Mouse (Mus musculus): ENCODE results near the gene Klhl8. TPM values are rescaled to one million over a fixed set of nuclear protein-coding genes. Genes with fewer than 3 reads are reported as not detected.

Klhl8 gene
- total RNA-seq, 2 experiments from 2014 or later: 0.87 to 0.95 TPM

DNA sequence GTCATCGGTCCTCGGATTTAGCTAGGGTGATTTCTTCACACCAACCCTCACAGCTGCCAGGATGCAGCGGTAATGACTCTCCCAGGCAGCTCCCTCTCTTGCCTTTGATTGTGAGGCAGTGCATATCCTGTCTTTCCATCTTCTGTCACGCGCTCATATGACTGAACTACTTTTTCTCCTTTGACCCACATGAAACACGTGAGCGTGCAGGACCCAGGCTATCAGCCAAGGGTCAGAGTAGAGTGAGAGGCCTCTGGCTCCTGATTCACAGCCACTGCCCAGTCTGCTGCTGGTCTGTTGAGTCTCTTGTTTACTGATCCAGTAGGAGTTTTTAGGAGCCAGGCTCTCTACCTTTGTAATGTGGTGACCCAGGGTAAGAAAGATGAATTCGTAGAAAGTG lies 62.5 kb downstream of the Klhl8 start:
- no peak for ATAC-seq (ENCODE audit: poor library complexity, severe bottlenecking)

GRCm38 (mm10) chr5:103846609-103847008 lies 64.5 kb downstream of the Klhl8 start:
- ATAC-seq (ENCODE audit: poor library complexity, severe bottlenecking): no peak

DNA sequence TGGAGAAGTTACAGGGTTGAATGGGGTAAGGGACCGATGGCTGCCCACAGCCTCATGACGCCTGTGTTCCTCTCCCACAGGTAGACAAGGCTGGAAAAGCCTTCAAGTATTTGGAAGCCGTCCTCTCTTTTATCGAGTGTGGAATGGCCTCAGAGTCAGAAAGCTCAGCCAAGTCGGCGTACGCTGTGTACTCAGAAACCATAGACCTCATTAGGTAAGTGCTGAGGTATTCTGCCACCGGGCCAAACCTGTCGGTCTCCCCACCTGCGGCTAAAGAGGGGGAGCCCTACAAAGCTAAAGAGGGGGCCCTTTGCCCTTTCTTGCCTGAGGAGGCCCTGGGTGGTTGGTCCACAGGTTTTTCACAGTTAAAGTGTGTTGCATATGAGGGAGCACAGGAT lies 64.9 kb downstream of the Klhl8 start:
- ATAC-seq (ENCODE audit: poor library complexity, severe bottlenecking): no peak

GRCm38 (mm10) chr5:103845418-103846153 lies 65.5 kb downstream of the Klhl8 start:
- no peak for ATAC-seq (ENCODE audit: poor library complexity, severe bottlenecking)

DNA sequence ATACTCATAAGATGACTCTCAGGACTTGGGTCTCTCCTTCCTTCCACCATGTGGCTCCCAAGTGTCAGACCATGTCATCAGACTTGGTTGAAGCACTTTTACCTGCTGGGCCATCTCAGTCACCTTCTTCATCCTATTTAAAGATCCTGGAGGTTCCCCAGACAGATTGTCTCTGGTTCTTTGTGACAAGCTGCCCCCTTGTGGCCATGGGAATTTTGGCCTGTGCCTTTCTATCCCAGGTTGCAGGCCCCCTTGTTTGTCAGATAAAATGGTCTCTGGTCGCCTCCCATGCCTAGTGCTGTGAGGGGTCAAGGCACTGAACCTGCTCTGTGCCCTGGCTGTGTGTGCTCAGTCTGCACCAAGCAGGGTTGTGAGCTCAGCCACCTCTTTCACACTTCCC lies 67.1 kb downstream of the Klhl8 start:
- ATAC-seq (ENCODE audit: poor library complexity, severe bottlenecking): no peak

GRCm38 (mm10) chr5:103839265-103839626 lies 71.8 kb downstream of the Klhl8 start:
- no peak for ATAC-seq (ENCODE audit: poor library complexity, severe bottlenecking)

- ATAC-seq (ENCODE audit: poor library complexity, severe bottlenecking): no peak
Observed at GRCm38 (mm10) chr5:103838550-103839264, 72.4 kb downstream of the Klhl8 start.

- ATAC-seq (ENCODE audit: poor library complexity, severe bottlenecking): no peak
Observed at GRCm38 (mm10) chr5:103836148-103836784, 74.8 kb downstream of the Klhl8 start.

GRCm38 (mm10) chr5:103835471-103836147 lies 75.5 kb downstream of the Klhl8 start:
- ATAC-seq (ENCODE audit: poor library complexity, severe bottlenecking): no peak

DNA sequence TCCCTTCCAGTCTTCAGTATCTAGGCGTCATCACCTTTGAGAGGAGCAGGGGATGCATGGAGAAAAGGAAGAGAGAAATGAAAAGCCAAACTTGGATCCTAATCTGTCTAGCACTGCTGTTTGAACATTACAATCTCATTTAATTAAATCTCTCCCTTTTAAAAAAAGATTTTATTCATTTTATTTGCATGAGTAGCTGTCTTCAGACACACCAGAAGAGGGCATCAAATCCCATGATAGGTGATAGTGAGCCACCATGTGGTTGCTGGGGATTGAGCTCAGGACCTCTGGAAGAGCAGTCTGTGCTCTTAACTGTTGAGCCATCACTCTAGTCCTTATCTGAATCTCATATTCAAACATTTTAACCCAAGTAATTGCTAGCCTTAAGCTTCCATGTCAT lies 80.2 kb downstream of the Klhl8 start:
- no peak for ATAC-seq (ENCODE audit: poor library complexity, severe bottlenecking)

- ATAC-seq (ENCODE audit: poor library complexity, severe bottlenecking): no peak
Observed at GRCm38 (mm10) chr5:103829158-103829557, 81.9 kb downstream of the Klhl8 start.

- ATAC-seq (ENCODE audit: poor library complexity, severe bottlenecking): no peak
Observed at GRCm38 (mm10) chr5:103828729-103829128, 82.3 kb downstream of the Klhl8 start.

- no peak for ATAC-seq (ENCODE audit: poor library complexity, severe bottlenecking)
Observed at GRCm38 (mm10) chr5:103828304-103828703, 82.8 kb downstream of the Klhl8 start.

DNA sequence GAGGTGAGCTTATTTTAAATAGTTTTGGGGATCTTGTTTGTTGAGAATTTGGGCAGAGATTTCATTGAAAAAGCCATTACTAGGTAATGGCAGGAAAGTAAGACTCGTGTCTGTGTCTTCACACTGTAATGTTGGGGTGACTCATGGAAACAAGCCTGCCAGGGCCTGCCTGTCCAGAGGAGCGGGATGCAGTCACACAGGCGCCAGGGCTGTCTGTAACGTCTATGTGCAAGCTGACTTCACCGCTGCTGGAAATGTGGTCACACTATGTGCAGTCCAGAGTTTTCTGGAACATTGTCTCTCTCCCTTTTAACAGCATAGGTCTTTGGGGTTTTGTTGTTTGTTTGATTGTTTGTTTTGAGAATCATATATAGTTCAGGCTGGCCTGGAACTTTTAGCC lies 88.1 kb downstream of the Klhl8 start:
- ATAC-seq (ENCODE audit: poor library complexity, severe bottlenecking): no peak

DNA sequence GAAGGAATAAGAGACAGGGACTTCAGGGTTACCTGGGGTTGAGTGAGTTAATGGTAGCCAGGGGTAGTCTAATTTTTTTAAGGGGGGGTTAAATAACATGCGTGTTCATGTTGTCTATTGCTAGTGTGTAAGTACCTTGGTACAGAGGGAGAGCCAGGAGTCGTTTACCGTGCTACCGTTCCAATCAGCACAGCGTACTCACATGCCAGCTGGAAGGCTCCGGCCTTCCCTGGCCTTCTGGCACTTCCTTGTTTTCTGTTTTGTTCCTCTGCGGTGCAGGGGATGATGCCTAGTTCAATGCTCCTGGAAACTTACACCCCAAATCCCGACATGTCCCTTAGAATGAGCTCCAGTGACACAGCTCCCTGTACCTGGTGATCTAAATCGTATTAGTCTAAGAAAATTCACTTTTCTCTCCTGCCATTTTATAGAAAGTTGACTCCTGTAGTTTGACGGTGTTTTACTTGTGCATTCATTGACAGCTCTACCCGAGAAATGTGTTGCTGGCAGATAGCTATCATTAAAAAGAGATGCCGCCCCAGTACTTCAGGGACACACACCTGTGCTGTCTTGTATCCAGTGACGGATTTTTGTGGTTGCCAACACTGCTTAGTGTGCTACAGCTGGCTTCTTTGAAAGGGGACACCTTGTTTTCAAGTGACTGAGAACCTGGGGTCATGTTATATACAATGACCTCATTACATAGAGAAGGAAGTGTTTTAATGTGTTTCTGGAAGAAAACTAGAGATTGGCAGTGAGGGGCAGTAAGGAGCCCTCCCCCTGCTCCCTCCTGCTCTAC lies 89.4 kb downstream of the Klhl8 start:
- no peak for ATAC-seq (ENCODE audit: poor library complexity, severe bottlenecking)

- ATAC-seq (ENCODE audit: poor library complexity, severe bottlenecking): no peak
Observed at GRCm38 (mm10) chr5:103821062-103821461, 90.0 kb downstream of the Klhl8 start.

- peak; percentile 25; the same call in 1 of the 2 replicates for ATAC-seq (ENCODE audit: poor library complexity, severe bottlenecking)
Observed at GRCm38 (mm10) chr5:103819674-103820073, 91.4 kb downstream of the Klhl8 start.

- no peak for ATAC-seq (ENCODE audit: poor library complexity, severe bottlenecking)
Observed at GRCm38 (mm10) chr5:103818602-103819001, 92.5 kb downstream of the Klhl8 start.

GRCm38 (mm10) chr5:103817754-103818153 lies 93.3 kb downstream of the Klhl8 start:
- peak; percentile 93 for ATAC-seq (ENCODE audit: poor library complexity, severe bottlenecking)

DNA sequence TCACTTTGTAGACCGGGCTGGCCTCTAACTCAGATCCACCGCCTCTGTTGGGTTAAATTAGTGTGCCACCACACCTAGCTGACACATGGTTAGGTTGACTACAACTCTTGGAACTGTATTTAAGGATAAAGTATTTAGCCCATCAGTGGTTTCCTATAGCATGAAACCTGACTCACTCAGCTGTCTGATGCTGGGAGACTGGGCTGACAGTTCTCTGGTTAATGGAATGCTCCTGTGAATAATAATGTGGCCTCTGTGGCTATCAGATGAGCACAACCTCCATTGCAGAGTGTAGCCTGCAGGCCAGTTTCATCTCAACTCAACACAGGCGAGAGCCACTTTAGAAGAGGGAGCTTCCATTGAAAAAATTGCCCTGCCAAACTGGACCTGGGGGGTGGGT lies 94.3 kb downstream of the Klhl8 start:
- ATAC-seq (ENCODE audit: poor library complexity, severe bottlenecking): no peak

DNA sequence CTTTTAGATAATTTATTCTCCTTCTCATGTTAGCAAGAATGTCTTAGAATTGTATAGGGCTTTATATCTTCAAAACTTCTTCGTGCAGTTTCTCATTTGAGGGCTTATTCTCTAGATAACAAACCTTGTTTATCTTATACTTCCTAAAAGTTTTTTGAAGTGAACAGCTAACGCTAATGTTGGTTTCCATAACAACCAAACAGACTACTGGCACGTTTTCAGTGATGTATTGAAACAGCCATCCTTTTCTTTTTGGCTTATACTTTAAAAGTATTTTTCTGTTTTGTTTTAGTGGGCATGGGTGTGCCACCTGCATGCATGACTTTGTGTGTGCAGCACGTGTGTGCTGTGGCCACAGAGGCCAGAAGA lies 95.8 kb downstream of the Klhl8 start:
- ATAC-seq (ENCODE audit: poor library complexity, severe bottlenecking): no peak

All from megakaryocyte, adult 5-6 weeks (primary cell).